Mouse (Mus musculus) CH12.LX (cell line): ENCODE measurements around the gene Tcea3. TPM values are rescaled to one million over a fixed set of nuclear protein-coding genes. Genes with fewer than 3 reads are reported as not detected.

Source experiments
- DNase-seq: peaks from one replicate; pipeline ENCODE4 v3.0.0-alpha.2; 2013; ENCODE audit errors: extremely low read depth
- H3K27ac ChIP-seq: 2 replicates; pipeline ENCODE4 v1.5.1; 2012; ENCODE audit warnings: low read depth, mild to moderate bottlenecking, control low read depth, moderate library complexity; ENCODE audit not compliant: insufficient read depth
- H3K27me3 ChIP-seq: replicated peaks from 2 replicates; pipeline ENCODE3; 2012; ENCODE audit warnings: inconsistent platforms
- H3K36me3 ChIP-seq, 2 experiments: replicated peaks in 1 of 2; 2 replicates each; pipeline versions ENCODE3 to v1.6.1; 2012; ENCODE audit warnings: inconsistent platforms in 1 of 2, low read length in 1 of 2, mild to moderate bottlenecking in 1 of 2, mixed read lengths in 1 of 2, moderate library complexity in 1 of 2; ENCODE audit not compliant: control insufficient read depth in 1 of 2, insufficient read depth in 1 of 2
- H3K4me1 ChIP-seq, 2 experiments: 2 replicates each; pipeline ENCODE4 v1.6.1; 2012; ENCODE audit warnings: inconsistent platforms in 1 of 2, moderate library complexity in 1 of 2; ENCODE audit not compliant: insufficient read depth in 2 of 2, control insufficient read depth in 1 of 2
- H3K4me2 ChIP-seq: 2 replicates; pipeline ENCODE4 v1.6.1; 2012; ENCODE audit warnings: low read depth, mild to moderate bottlenecking, control low read depth; ENCODE audit not compliant: poor library complexity, insufficient read depth, severe bottlenecking
- H3K4me3 ChIP-seq, 3 experiments: fragments of 150-350 bp in 1 of 3; sonication (generic) in 1 of 3; replicated peaks in 1 of 3; 2 replicates each; pipeline versions ENCODE3 to v1.5.1; 2011 to 2012; ENCODE audit warnings: low read depth in 2 of 3, low read length in 2 of 3, mild to moderate bottlenecking in 2 of 3, moderate library complexity in 2 of 3, control low read depth in 1 of 3, improper control_type of control experiment in 1 of 3, inconsistent platforms in 1 of 3, mixed read lengths in 1 of 3; ENCODE audit not compliant: poor library complexity in 1 of 3
- H3K79me2 ChIP-seq: replicated peaks from 2 replicates; pipeline ENCODE4 v1.6.1; 2012; ENCODE audit warnings: mild to moderate bottlenecking, moderate library complexity; ENCODE audit not compliant: control insufficient read depth, poor library complexity, insufficient read depth, severe bottlenecking; ENCODE audit errors: extremely low read depth
- H3K9ac ChIP-seq: 2 replicates; pipeline ENCODE4 v1.6.1; 2012; ENCODE audit warnings: low read depth, mild to moderate bottlenecking, control low read depth, moderate library complexity; ENCODE audit not compliant: insufficient read depth
- H3K9me3 ChIP-seq: replicated peaks from 2 replicates; pipeline ENCODE3; 2012; ENCODE audit warnings: low read length, inconsistent platforms, mixed read lengths
- BHLHE40 ChIP-seq: IDR thresholded peaks from 2 replicates; pipeline ENCODE4 v1.6.1; 2011; ENCODE audit warnings: mild to moderate bottlenecking, low read depth, low read length, improper control_type of control experiment
- CHD1 ChIP-seq: IDR thresholded peaks from 2 replicates; pipeline ENCODE4 v1.6.1; 2012; ENCODE audit warnings: low read depth, low read length, improper control_type of control experiment, inconsistent platforms
- CHD2 ChIP-seq: IDR thresholded peaks from 2 replicates; pipeline ENCODE4 v1.6.1; 2011; ENCODE audit warnings: low read length, improper control_type of control experiment
- CTCF ChIP-seq, 2 experiments: IDR thresholded peaks in 1 of 2; conservative IDR thresholded peaks in 1 of 2; 2 replicates each; pipeline ENCODE4 v1.5.1; 2011 to 2012; ENCODE audit warnings: low read depth in 2 of 2, low read length in 2 of 2, improper control_type of control experiment in 1 of 2, inconsistent platforms in 1 of 2, mild to moderate bottlenecking in 1 of 2, moderate library complexity in 1 of 2
- E2F4 ChIP-seq: IDR thresholded peaks from 2 replicates; pipeline ENCODE4 v1.6.1; 2011; ENCODE audit warnings: low read depth, low read length, improper control_type of control experiment; ENCODE audit not compliant: insufficient replicate concordance
- EP300 ChIP-seq: IDR thresholded peaks from 2 replicates; pipeline ENCODE4 v1.6.1; 2011; ENCODE audit warnings: low read length, improper control_type of control experiment
- ETS1 ChIP-seq: conservative IDR thresholded peaks from 2 replicates; pipeline ENCODE4 v1.6.1; 2012; ENCODE audit warnings: low read depth, mild to moderate bottlenecking, inconsistent platforms, low read length, improper control_type of control experiment, moderate library complexity
- GABPA ChIP-seq: IDR thresholded peaks from 2 replicates; pipeline ENCODE4 v1.6.1; 2012; ENCODE audit warnings: low read depth, low read length, improper control_type of control experiment, inconsistent platforms; ENCODE audit not compliant: insufficient replicate concordance
- HCFC1 ChIP-seq: IDR thresholded peaks from 2 replicates; pipeline ENCODE4 v1.6.1; 2012; ENCODE audit warnings: low read depth, mild to moderate bottlenecking, inconsistent platforms, low read length, improper control_type of control experiment
- MAX ChIP-seq: IDR thresholded peaks from 2 replicates; pipeline ENCODE4 v1.6.1; 2011; ENCODE audit warnings: low read length, improper control_type of control experiment
- MAZ ChIP-seq: IDR thresholded peaks from 2 replicates; pipeline ENCODE4 v1.6.1; 2012; ENCODE audit warnings: low read depth, mild to moderate bottlenecking, inconsistent platforms, low read length, improper control_type of control experiment, moderate library complexity
- MYC ChIP-seq: IDR thresholded peaks from 2 replicates; pipeline ENCODE4 v1.6.1; 2011; ENCODE audit warnings: low read depth, mild to moderate bottlenecking, improper control_type of control experiment, low read length
- NELFE ChIP-seq: IDR thresholded peaks from 2 replicates; pipeline ENCODE4 v1.6.1; 2011; ENCODE audit warnings: low read depth, low read length, improper control_type of control experiment
- PAX5 ChIP-seq: IDR thresholded peaks from 2 replicates; pipeline ENCODE4 v1.6.1; 2012; ENCODE audit warnings: low read length, inconsistent platforms, mixed read lengths
- POLR2A ChIP-seq: IDR thresholded peaks from 2 replicates; pipeline ENCODE4 v1.6.1; 2011; ENCODE audit warnings: low read depth, mild to moderate bottlenecking, improper control_type of control experiment, low read length
- POLR2AphosphoS2 ChIP-seq: IDR thresholded peaks from 2 replicates; pipeline ENCODE4 v1.6.1; 2011; ENCODE audit warnings: low read depth, low read length, improper control_type of control experiment
- SMC3 ChIP-seq: IDR thresholded peaks from 2 replicates; pipeline ENCODE4 v1.6.1; 2011; ENCODE audit warnings: low read depth, low read length, improper control_type of control experiment
- TBP ChIP-seq: conservative IDR thresholded peaks from 2 replicates; pipeline ENCODE4 v1.6.1; 2011; ENCODE audit warnings: low read depth, low read length, improper control_type of control experiment
- TCF12 ChIP-seq: IDR thresholded peaks from 2 replicates; pipeline ENCODE4 v1.6.1; 2014; ENCODE audit warnings: low read depth, mild to moderate bottlenecking, inconsistent platforms, low read length, improper control_type of control experiment
- USF2 ChIP-seq: conservative IDR thresholded peaks from 2 replicates; pipeline ENCODE4 v1.6.1; 2011; ENCODE audit warnings: low read depth, low read length, improper control_type of control experiment
- ZC3H11A ChIP-seq: IDR thresholded peaks from 2 replicates; pipeline ENCODE4 v1.6.1; 2012; ENCODE audit warnings: low read depth, mild to moderate bottlenecking, inconsistent platforms, low read length, improper control_type of control experiment
- ZKSCAN1 ChIP-seq: IDR thresholded peaks from 2 replicates; pipeline ENCODE4 v1.6.1; 2012; ENCODE audit warnings: low read depth, inconsistent platforms, low read length, improper control_type of control experiment, borderline replicate concordance
- ZMIZ1 ChIP-seq: IDR thresholded peaks from 2 replicates; pipeline ENCODE4 v1.6.1; 2012; ENCODE audit warnings: low read depth, mild to moderate bottlenecking, inconsistent platforms, low read length, improper control_type of control experiment
- dilution Hi-C: fragments of 300-500 bp; cut with MboI; formaldehyde crosslinking; loops from 2 replicates; pipeline ENCODE4 v1.14.3; 2020; ENCODE audit warnings: low sequenced_read_pairs; ENCODE audit not compliant: extremely low pct_unique_long_range_greater_than_20kb, extremely low pct_ligation_motif_present
- in situ Hi-C: fragments of 300-500 bp; cut with MboI; formaldehyde crosslinking; loops from 3 replicates; pipeline ENCODE4 v1.14.3; 2019; ENCODE audit warnings: low sequenced_read_pairs, low pct_ligation_motif_present, low pct_unique_long_range_greater_than_20kb, mixed read lengths
- polyA plus RNA-seq: library from polyadenylated mRNA; unstranded; fragments of >175 nt; gene quantifications from 2 replicates; pipeline ENCODE4 v1.2.1, GENCODE M21; 2012; ENCODE audit warnings: low read depth; ENCODE audit not compliant: insufficient read length
- total RNA-seq, 2 experiments: library from RNA; depleted of rRNA; stranded (reverse); fragments of 300-350 nt in 1 of 2; fragments of >200 nt in 1 of 2; gene quantifications; 2 replicates each; pipeline ENCODE4 v1.2.3; 2012 to 2014

The Tcea3 gene
- total and polyA plus RNA-seq, 3 experiments = not detected

GRCm38 (mm10) chr4:136308355-136308754, 60.8 kb downstream of the Tcea3 start:
- Histone ChIP-seq H3K36me3 (no peaks in the 10 kb centered on the region), H3K27me3 (peaks cover 3% of the 10 kb centered on the region), H3K9ac (no peak overlapping the region)
- in situ Hi-C loops (no loop called here), dilution Hi-C loops (no loop called here)
- TF ChIP-seq CTCF (conservative IDR thresholded peaks at IDR 0.05 in 1 of 2, IDR thresholded peaks at IDR 0.05 in 1 of 2; ENCODE audit: low read depth in 2 of 2, low read length in 2 of 2) (peak in 1 of 2 experiments; percentile 12; a peak in 1 of 4 replicates), CHD1 (no peak), USF2 (no peak), POLR2A (no peak), MAX (no peak)
- TF ChIP-seq, all 38 proteins: peak for 1
- Histone ChIP-seq H3K4me3 (no peak overlapping the region), H3K4me2 (no peak overlapping the region), H3K9me3 (no peaks in the 10 kb centered on the region), H3K4me1 (peaks cover 2 to 14% of the 10 kb centered on the region in 2 experiments; a peak in 2 of 4 replicates), H3K27ac (no peak overlapping the region), H3K79me2 (peaks cover 22% of the 10 kb centered on the region)
- DNase-seq = no peak

GRCm38 (mm10) chr4:136309780-136310179, 62.3 kb downstream of the Tcea3 start:
- peak; percentile 81 for DNase-seq
- H3K4me1 ChIP-seq = peaks cover 2 to 28% of the 10 kb centered on the region in 2 experiments; a peak in 2 of 4 replicates
- H3K9ac ChIP-seq = peak overlapping the region; percentile 60
- peaks cover 34% of the 10 kb centered on the region for H3K79me2 ChIP-seq
- dilution Hi-C loops = no loop called here
- H3K4me2 ChIP-seq = peak overlapping the region; percentile 74
- H3K36me3 ChIP-seq = no peaks in the 10 kb centered on the region
- H3K27ac ChIP-seq = 0 out of 2 replicates have a peak overlapping the region, but pooled peaks have one; percentile 43
- H3K4me3 ChIP-seq = peak overlapping the region; percentile 57 to 84 (median 61)
- in situ Hi-C loops = loop anchor here (5.0 kb wide), 1 partner anchor 37 kb away; no protein-coding TSS in a partner anchor
- no peaks in the 10 kb centered on the region for H3K27me3 ChIP-seq
- TF ChIP-seq POLR2A (peak; percentile 38), TBP (peak; percentile 92), MYC (peak; percentile 49; the same call in 1 of the 2 replicates), NELFE (no peak)
- TF ChIP-seq, all 38 proteins: peak for 3
- no peaks in the 10 kb centered on the region for H3K9me3 ChIP-seq

GRCm38 (mm10) chr4:136310229-136311041, 62.9 kb downstream of the Tcea3 start, which contains the start of gene Hnrnpr:
TSS of gene Hnrnpr (plus strand) at chr4:136310942.
- Histone ChIP-seq H3K36me3 (peaks cover 0 to 2% of the 10 kb centered on the region in 2 experiments), H3K79me2 (peaks cover 39% of the 10 kb centered on the region), H3K27me3 (no peaks in the 10 kb centered on the region), H3K9ac (peak within 1 kb of the TSS; percentile 99), H3K4me2 (peak within 1 kb of the TSS; percentile 95), H3K9me3 (no peaks in the 10 kb centered on the region), H3K4me1 (peaks cover 2 to 34% of the 10 kb centered on the region in 2 experiments; a peak in 2 of 4 replicates), H3K27ac (peak within 1 kb of the TSS; percentile 83), H3K4me3 (peak within 1 kb of the TSS; percentile 72 to 95 (median 84))
- dilution Hi-C loops (no loop called here), in situ Hi-C loops (loop anchor here (5.0 kb wide), 1 partner anchor 38 kb away; no protein-coding TSS in a partner anchor)
- peak; percentile 97 for DNase-seq
- no peak for TF ChIP-seq ZKSCAN1
- TF ChIP-seq ETS1 = peak; percentile 38; the same call in 1 of the 2 replicates
- TF ChIP-seq MAZ = 0 out of 2 replicates have a peak, but pooled peaks have one; percentile 40
- TF ChIP-seq GABPA = no peak
- no peak for TF ChIP-seq EP300
- TF ChIP-seq ZC3H11A = no peak
- TF ChIP-seq E2F4 = no peak
- peak; percentile 21; the same call in 1 of the 2 replicates for TF ChIP-seq TBP
- peak; percentile 39; the same call in 1 of the 2 replicates for TF ChIP-seq ZMIZ1
- TF ChIP-seq CHD2 = peak; percentile 98
- peak; percentile 63 for TF ChIP-seq BHLHE40
- no peak for TF ChIP-seq CHD1
- TF ChIP-seq PAX5 = no peak
- no peak for TF ChIP-seq POLR2AphosphoS2
- peak; percentile 92 for TF ChIP-seq MAX
- peak; percentile 76 for TF ChIP-seq HCFC1
- TF ChIP-seq SMC3 = no peak
- TF ChIP-seq TCF12 = peak; percentile 81
- peak; percentile 89 for TF ChIP-seq MYC
